Mouse (Mus musculus) cortical plate, adult 2 months (tissue): ENCODE measurements around the gene Ncbp2. TPM values are rescaled to one million over a fixed set of nuclear protein-coding genes. Genes with fewer than 3 reads are reported as not detected.

Experiments
- H3K27ac ChIP-seq: fragments of 200-500 bp; 2 replicates; pipeline ENCODE4 v1.5.1; 2012; ENCODE audit warnings: low read length, control low read depth, inconsistent platforms; ENCODE audit not compliant: insufficient read depth
- H3K4me1 ChIP-seq: fragments of 200-500 bp; 2 replicates; pipeline ENCODE4 v1.6.1; 2011; ENCODE audit warnings: low read length; ENCODE audit not compliant: control insufficient read depth, insufficient read depth
- H3K4me3 ChIP-seq: fragments of 200-500 bp; 2 replicates; pipeline ENCODE4 v1.5.1; 2011; ENCODE audit warnings: mild to moderate bottlenecking, low read length, control low read depth; ENCODE audit not compliant: insufficient read depth
- CTCF ChIP-seq: fragments of 200-500 bp; IDR thresholded peaks from 2 replicates; pipeline ENCODE4 v1.5.1; 2011; ENCODE audit warnings: mild to moderate bottlenecking, control low read depth, low read length; ENCODE audit not compliant: insufficient read depth; ENCODE audit errors: extremely low read depth
- POLR2A ChIP-seq: fragments of 200-500 bp; IDR thresholded peaks from 2 replicates; pipeline ENCODE4 v1.6.1; 2011; ENCODE audit warnings: mild to moderate bottlenecking, low read length, control low read depth; ENCODE audit not compliant: insufficient read depth; ENCODE audit errors: extremely low read depth
- polyA plus RNA-seq: library from polyadenylated mRNA; depleted of rRNA; stranded (reverse); fragments of >200 nt; gene quantifications from 2 replicates; pipeline ENCODE4 v1.2.3, GENCODE M21; 2012

Ncbp2 gene
- polyA plus RNA-seq, 1 experiment, result 75.7 TPM

DNA sequence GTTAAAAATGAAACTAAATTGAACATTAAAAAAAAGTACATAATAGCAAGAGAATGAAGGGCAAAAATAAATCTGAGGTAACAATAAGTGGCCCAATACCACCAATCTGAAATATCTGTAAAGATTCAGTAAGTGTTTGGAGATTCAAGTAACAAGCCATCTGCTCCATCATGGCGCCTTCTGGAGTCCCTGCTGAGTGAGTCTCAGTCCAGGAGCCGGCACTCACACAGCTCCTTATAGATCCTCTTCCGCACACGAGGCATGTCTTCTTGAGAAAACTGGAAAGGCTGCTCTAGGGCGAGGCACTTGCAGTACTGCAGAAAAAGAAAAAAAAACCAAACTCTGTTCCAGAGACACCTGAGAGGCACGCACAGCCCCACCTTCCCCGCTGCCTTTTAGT is 14.9 kb downstream of the Ncbp2 start:
- TF ChIP-seq POLR2A, result no peak
- no peak for TF ChIP-seq CTCF
- H3K27ac ChIP-seq, result no peak overlapping the region
- no peaks in the 10 kb centered on the region for H3K4me1 ChIP-seq
- no peak overlapping the region for H3K4me3 ChIP-seq

DNA sequence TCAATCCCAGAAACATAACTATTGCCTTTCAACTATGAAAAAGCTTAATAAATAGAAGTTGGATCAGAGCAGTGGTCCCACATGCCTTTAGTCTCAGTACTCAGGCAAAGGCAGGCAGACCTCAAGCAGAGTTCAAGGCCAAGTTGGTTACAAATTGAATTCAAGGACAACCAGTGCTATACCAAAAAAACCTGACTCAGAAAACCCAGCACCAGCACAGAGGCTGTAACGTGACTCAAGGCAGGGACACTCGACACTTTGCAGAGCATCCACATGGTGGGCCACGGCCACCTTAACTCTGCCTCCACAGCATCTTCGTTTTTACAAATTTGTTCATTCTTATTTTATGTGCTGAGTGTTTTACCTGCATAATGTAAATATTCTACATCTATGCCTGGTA is 26.9 kb downstream of the Ncbp2 start:
- H3K4me1 ChIP-seq, result no peaks in the 10 kb centered on the region
- H3K27ac ChIP-seq, result no peak overlapping the region
- TF ChIP-seq POLR2A (no peak), CTCF (no peak)
- H3K4me3 ChIP-seq, result no peak overlapping the region

DNA sequence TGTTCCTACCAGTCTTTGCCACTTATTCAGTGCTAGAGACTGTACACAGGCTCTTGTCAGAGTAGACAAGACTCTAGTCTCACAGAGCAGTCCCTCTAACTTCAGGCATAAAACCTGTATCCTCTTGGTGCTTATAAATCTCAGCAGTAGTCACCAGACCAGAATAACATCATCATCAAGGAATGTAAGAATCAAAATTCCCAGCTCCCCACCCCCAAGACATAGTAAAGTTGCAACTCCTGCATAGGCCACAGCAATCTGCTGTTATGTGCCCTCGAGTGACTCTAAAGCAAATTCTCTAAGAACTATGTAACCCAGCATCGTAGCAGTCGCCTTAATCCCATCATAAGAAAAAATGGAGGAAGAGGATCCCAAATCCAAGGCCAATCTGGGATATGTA is 31.2 kb downstream of the Ncbp2 start:
- H3K4me3 ChIP-seq, result no peak overlapping the region
- H3K27ac ChIP-seq, result no peak overlapping the region
- TF ChIP-seq CTCF (no peak), POLR2A (no peak)
- no peaks in the 10 kb centered on the region for H3K4me1 ChIP-seq

DNA sequence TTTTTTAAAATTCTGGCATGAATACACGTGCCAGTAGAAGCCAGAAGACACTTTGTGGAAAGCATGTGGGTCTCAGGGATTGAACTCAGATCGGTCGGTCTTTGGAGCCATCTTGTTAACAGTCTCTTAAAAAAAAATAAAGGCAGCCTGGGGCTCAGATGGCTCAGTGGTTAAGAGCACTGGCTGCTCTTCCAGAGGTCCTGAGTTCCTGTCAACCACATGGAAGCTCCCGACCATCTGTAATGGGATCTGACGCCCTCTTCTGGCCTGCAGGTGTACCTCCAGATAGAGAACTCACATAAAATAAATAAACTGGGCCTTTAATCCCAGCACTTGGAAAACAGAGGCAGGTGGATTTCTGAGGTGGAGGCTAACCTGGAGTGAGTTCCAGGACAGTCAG is 32.6 kb downstream of the Ncbp2 start:
- peaks cover 2% of the 10 kb centered on the region; the same call in 1 of the 2 replicates for H3K4me1 ChIP-seq
- H3K27ac ChIP-seq, result no peak overlapping the region
- TF ChIP-seq POLR2A, result no peak
- TF ChIP-seq CTCF, result no peak
- no peak overlapping the region for H3K4me3 ChIP-seq

DNA sequence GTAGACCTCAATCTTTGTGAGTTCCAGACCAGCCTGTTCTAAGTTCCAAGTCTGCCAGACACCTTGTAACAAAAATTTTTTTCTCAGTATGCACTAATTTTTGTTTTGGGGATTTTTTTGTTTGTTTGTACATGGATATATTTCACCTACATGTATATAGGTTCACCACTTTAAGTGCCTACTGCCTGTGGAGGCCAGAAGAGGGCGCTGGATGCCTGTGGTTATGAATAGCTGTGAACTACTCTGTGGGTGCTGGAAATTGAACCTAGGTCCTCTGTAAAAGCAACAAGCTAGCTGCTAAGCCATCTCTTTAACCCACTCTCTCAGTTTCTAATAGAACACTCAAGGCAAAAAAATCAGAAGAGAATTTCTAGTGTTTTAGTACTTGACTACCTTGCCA is 43.7 kb downstream of the Ncbp2 start:
- no peaks in the 10 kb centered on the region for H3K4me1 ChIP-seq
- no peak overlapping the region for H3K4me3 ChIP-seq
- no peak overlapping the region for H3K27ac ChIP-seq
- TF ChIP-seq CTCF, result no peak
- TF ChIP-seq POLR2A, result no peak

DNA sequence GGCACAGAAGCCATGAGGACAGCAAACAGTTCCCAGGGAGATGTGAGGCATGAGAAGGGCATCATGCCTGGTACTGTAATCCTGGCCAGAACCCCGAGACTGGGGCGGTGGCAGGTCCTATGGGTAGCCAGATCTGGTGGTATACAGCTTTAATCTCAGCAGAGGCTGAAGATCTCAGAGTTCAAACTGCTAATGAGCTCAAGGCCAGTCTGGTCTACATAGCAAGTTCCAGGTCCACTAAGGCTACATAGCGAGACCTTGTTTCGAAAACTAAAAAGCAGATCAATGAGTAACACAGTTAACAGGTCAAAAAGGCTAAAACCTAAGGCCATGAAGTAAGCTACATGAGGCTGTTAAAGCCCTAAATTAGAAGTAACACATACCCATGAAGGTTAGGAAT is 44.9 kb downstream of the Ncbp2 start:
- Histone ChIP-seq H3K4me3 (no peak overlapping the region), H3K4me1 (no peaks in the 10 kb centered on the region; the same call in 1 of the 2 replicates), H3K27ac (no peak overlapping the region)
- TF ChIP-seq POLR2A (no peak), CTCF (no peak)

DNA sequence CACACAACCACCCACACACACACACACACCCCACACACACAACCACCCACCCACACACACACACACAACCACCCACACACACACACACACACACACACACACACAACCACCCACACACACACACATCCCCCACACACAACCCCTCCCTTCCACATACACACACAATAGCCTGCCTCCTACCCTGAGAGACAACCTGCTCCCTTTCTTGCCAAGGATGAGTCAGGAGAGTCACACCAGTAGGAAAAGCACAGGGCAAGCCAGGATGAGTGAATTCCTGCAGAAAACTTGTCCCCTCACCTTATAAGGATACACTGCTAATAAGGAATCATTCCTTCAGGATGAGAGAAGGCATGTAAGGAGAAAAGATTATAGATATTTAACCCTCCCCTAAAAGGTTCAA is 45.6 kb downstream of the Ncbp2 start:
- Histone ChIP-seq H3K27ac (no peak overlapping the region), H3K4me1 (peaks cover 1% of the 10 kb centered on the region; the same call in 1 of the 2 replicates), H3K4me3 (no peak overlapping the region)
- TF ChIP-seq POLR2A (no peak), CTCF (no peak)

DNA sequence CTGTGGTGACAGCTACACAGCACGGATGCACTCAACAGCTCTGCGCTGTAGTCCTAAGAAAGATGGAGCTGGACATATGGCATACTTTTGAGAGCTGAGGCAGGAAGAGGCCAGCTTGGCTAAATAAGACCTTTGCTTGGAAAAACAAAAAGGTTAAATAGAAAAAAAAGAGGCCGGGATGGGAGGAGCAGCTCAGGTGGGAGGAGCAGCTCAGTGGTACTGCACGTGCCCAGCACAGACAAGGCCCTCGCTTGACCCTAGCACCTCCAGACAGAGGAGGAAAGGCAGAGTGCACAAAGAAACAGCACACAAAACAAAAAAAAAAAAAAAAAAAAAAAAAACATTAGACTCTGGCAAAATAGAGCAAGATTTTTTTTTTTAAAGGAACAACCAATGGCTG is 48.1 kb downstream of the Ncbp2 start:
- peaks cover 4% of the 10 kb centered on the region; the same call in 1 of the 2 replicates for H3K4me1 ChIP-seq
- no peak for TF ChIP-seq POLR2A
- TF ChIP-seq CTCF, result no peak
- no peak overlapping the region for H3K4me3 ChIP-seq
- no peak overlapping the region for H3K27ac ChIP-seq

DNA sequence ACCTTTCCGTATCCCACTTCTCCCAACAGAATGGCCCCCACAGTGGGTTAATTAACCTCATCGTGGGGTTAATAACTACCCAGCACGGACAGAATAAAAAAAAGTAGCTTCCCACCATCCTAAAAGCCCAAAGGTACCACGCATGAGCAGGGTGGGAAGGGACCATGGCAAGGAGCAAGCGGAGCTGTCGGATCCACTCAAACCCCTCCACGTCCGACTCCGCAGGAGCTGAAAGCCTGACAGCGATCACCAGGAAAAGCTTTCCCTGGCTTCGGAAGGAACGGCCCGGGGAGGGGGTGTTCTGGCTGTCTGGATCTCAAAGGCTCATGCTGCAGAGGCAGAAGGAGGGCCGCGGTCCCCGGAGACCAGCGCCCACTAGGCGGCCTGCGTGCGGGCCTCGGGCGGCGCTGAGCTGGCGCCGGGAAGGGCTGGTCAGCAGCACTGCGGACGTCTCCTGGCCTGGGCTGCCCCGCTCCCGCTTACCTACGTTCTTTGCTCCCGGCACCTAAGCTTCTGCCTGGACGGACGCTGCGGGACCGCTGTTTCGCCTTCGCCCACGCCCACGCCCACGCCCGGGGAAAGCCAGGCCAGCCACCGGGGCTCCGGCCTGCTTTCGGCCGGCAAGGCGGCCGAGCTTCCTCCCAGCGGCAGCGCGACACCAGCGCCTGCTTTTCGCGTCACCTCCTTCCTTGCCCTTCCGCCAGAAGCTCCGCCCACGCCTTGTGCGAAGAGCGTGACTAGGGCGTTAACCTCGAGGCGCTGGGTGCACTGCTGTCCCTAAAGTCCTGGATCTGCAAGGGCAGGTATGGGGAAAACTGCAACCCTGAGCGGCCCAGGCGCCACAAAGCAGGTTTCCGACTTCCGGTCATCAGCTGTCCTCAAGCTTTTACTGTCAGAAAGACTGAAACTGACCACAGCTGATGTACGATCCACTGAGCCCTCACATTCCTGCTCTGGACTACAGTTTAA is 54.5 kb downstream of the Ncbp2 start, which contains the start of gene Senp5:
Gene Senp5, minus strand, starts transcription at position 779 of the 969 bp plus-strand sequence.
- H3K4me3 ChIP-seq, result peak within 1 kb of the TSS; percentile 51
- TF ChIP-seq CTCF (no peak), POLR2A (peak; percentile 94)
- H3K27ac ChIP-seq, result peak within 1 kb of the TSS; percentile 2; the same call in 1 of the 2 replicates
- H3K4me1 ChIP-seq, result peaks cover 6% of the 10 kb centered on the region; the same call in 1 of the 2 replicates

DNA sequence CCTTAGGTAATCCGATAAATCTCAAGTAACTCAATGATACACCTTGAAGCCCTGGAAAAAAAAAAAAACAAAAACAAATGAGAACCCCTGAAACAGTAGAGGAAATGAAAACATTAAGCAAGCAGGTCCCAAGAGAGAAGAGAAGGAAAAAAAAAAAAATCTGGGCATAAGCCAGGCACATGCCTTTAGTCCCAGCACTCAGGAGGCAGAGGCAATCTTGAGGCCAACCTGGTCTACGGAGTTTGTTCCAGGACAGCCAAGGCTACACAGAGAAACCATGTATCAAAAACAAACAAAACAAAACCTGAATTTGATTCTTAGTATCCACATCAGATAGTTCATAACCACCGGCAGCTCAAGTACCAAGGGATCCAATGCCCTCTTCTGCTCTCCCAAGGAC is 56.4 kb downstream of the Ncbp2 start:
- peaks cover 4% of the 10 kb centered on the region; the same call in 1 of the 2 replicates for H3K4me1 ChIP-seq
- TF ChIP-seq POLR2A (no peak), CTCF (no peak)

More for the DNA sequence above, 56.4 kb downstream of the Ncbp2 start:
- Histone ChIP-seq H3K27ac (no peak overlapping the region), H3K4me3 (no peak overlapping the region)
